In genomic region chr16:52947679-52948078, GRCm38 (mm10) we compare ENCODE assay signal across 18 mouse cellular contexts.
DNase-seq lines count a peak whose midpoint lies in the region; ATAC-seq and TF ChIP-seq lines count a peak whose summit lies in the region.
"Had no signal": no experiment of that assay in that cellular context is flagged by ENCODE, and none has a peak within 500 bp of the region (broad histone marks: within the 10 kb centered on the region; RNA-seq: fewer than 3 reads in every experiment).

No protein-coding gene starts in this region.

- H3K27me3 ChIP-seq in heart, embryonic 10.5 days (ENCODE audit: insufficient read depth, poor library complexity, severe bottlenecking), result no peaks in the 10 kb centered on the region
- no peaks in the 10 kb centered on the region for H3K27me3 ChIP-seq in heart, embryonic 14.5 days (ENCODE audit: control insufficient read depth, insufficient read depth, low read length)
- no peaks in the 10 kb centered on the region for H3K27me3 ChIP-seq in heart, adult 2 months (ENCODE audit: control insufficient read depth, insufficient read depth, low read length)
- H3K27me3 ChIP-seq in lung, postnatal 0 days (replicated peaks; ENCODE audit: insufficient read depth, low read length), result no peaks in the 10 kb centered on the region
- H3K27me3 ChIP-seq: CH12.LX; forebrain, embryonic 13.5 days; hindbrain, embryonic 13.5 days had no signal

- no peak for TF ChIP-seq EP300 in heart, adult 2 months (IDR thresholded peaks at IDR 0.05; ENCODE audit: insufficient read depth, low read depth, low read length)
- TF ChIP-seq EP300 in lung, postnatal 0 days (IDR thresholded peaks at IDR 0.05), result no peak

- WGBS in heart, embryonic 10.5 days, result 28% methylated on average over 4 of the region's 4 CpGs
- WGBS in heart, embryonic 14.5 days, result 21% methylated on average over 4 of the region's 4 CpGs
- WGBS in heart, adult 2 months, result 43% methylated on average over 4 of the region's 4 CpGs
- WGBS in lung, postnatal 0 days, result 72% methylated on average over 4 of the region's 4 CpGs

- no peak overlapping the region for H3K9ac ChIP-seq in heart, embryonic 14.5 days (ENCODE audit: low read length)
- no peak overlapping the region for H3K9ac ChIP-seq in heart, adult 2 months (ENCODE audit: low read depth, low read length)
- H3K9ac ChIP-seq in lung, postnatal 0 days (replicated peaks; ENCODE audit: low read depth), result no peak overlapping the region
- H3K9ac ChIP-seq: forebrain, embryonic 13.5 days; forebrain, postnatal 0 days; hindbrain, embryonic 13.5 days had no signal

- TF ChIP-seq POLR2A in heart, adult 2 months (IDR thresholded peaks at IDR 0.05; ENCODE audit: insufficient read depth, low read depth, low read length), result no peak

- intact Hi-C loops in heart, adult 2 months (cut with DNase I), result no loop called here

- no peaks in the 10 kb centered on the region for H3K79me2 ChIP-seq in heart, adult 2 months (replicated peaks; ENCODE audit: control insufficient read depth, insufficient read depth, low read length)

- H3K36me3 ChIP-seq in heart, embryonic 10.5 days, result no peaks in the 10 kb centered on the region
- H3K36me3 ChIP-seq in heart, embryonic 14.5 days (ENCODE audit: control insufficient read depth, insufficient read depth, low read length), result no peaks in the 10 kb centered on the region
- no peaks in the 10 kb centered on the region for H3K36me3 ChIP-seq in heart, adult 2 months (ENCODE audit: control insufficient read depth, insufficient read depth, low read length)
- H3K36me3 ChIP-seq in lung, postnatal 0 days (ENCODE audit: insufficient read depth, low read length), result no peaks in the 10 kb centered on the region
- H3K36me3 ChIP-seq: embryonic facial prominence, embryonic 10.5 days; hindbrain, embryonic 13.5 days had no signal

- peak; percentile 80 for DNase-seq in heart, embryonic 10.5 days (ENCODE audit: low spot score)
- DNase-seq in heart, adult 8-10 months (ENCODE audit: low spot score), result no peak
- DNase-seq in heart, adult 2 months, result no peak
- peak; percentile 6 for DNase-seq in lung, postnatal 0 days (ENCODE audit: low spot score)
- DNase-seq in lung, postnatal 14 days, result no peak
- DNase-seq in kidney, adult 8-10 months, result no peak
- DNase-seq: adrenal gland, postnatal 25 days; cerebellum, adult 2 months; cerebellum, postnatal 10 days; forebrain, postnatal 0 days; gastrocnemius, postnatal 14 days; kidney, adult 11 months had no signal

- H3K4me2 ChIP-seq in heart, embryonic 14.5 days (ENCODE audit: low read length), result peak overlapping the region; percentile 12; the same call in 1 of the 2 replicates
- no peak overlapping the region for H3K4me2 ChIP-seq in lung, postnatal 0 days (replicated peaks; ENCODE audit: low read depth, low read length)
- H3K4me2 ChIP-seq: forebrain, embryonic 13.5 days; hindbrain, embryonic 13.5 days had no signal

- TF ChIP-seq CTCF in heart, adult 2 months (IDR thresholded peaks at IDR 0.05), result no peak
- no peak for TF ChIP-seq CTCF in lung, postnatal 0 days (IDR thresholded peaks at IDR 0.05)

- ATAC-seq in heart, embryonic 14.5 days (ENCODE audit: insufficient number of reproducible peaks, insufficient read depth, low FRiP score, low read depth), result no peak
- no peak for ATAC-seq in lung, postnatal 0 days
- ATAC-seq: forebrain, embryonic 13.5 days; forebrain, postnatal 0 days; hindbrain, postnatal 0 days had no signal

- H3K27ac ChIP-seq in heart, embryonic 10.5 days, result no peak overlapping the region
- H3K27ac ChIP-seq in heart, embryonic 14.5 days (replicated peaks in 1 of 2; ENCODE audit: control insufficient read depth in 1 of 2, insufficient read depth in 1 of 2, low read depth in 2 of 2, low read length in 2 of 2), result no peak overlapping the region; a peak in 1 of 4 replicates
- H3K27ac ChIP-seq in heart, adult 2 months, result no peak overlapping the region
- no peak overlapping the region for H3K27ac ChIP-seq in lung, postnatal 0 days (ENCODE audit: low read length)
- H3K27ac ChIP-seq: embryonic facial prominence, embryonic 10.5 days; forebrain, embryonic 13.5 days; hindbrain, embryonic 13.5 days; hindbrain, postnatal 0 days had no signal

- no peaks in the 10 kb centered on the region for H3K9me3 ChIP-seq in heart, embryonic 10.5 days
- H3K9me3 ChIP-seq in heart, embryonic 14.5 days (ENCODE audit: control insufficient read depth, low read length), result no peaks in the 10 kb centered on the region
- H3K9me3 ChIP-seq in lung, postnatal 0 days (ENCODE audit: low read length), result no peaks in the 10 kb centered on the region
- H3K9me3 ChIP-seq: embryonic facial prominence, embryonic 10.5 days; forebrain, embryonic 13.5 days; hindbrain, embryonic 13.5 days had no signal

- no peaks in the 10 kb centered on the region for H3K4me1 ChIP-seq in heart, embryonic 10.5 days
- H3K4me1 ChIP-seq in heart, embryonic 14.5 days (ENCODE audit: control insufficient read depth in 2 of 2, insufficient read depth in 2 of 2, low read length in 2 of 2), result peaks cover 0 to 13% of the 10 kb centered on the region in 2 experiments; a peak in 2 of 4 replicates
- H3K4me1 ChIP-seq in heart, adult 2 months (ENCODE audit: control insufficient read depth, insufficient read depth, low read length), result no peaks in the 10 kb centered on the region
- H3K4me1 ChIP-seq in lung, postnatal 0 days (ENCODE audit: insufficient read depth, low read depth, low read length), result no peaks in the 10 kb centered on the region
- H3K4me1 ChIP-seq: embryonic facial prominence, embryonic 10.5 days; forebrain, embryonic 13.5 days; hindbrain, embryonic 13.5 days had no signal

- H3K4me3 ChIP-seq in heart, embryonic 10.5 days, result no peak overlapping the region
- no peak overlapping the region for H3K4me3 ChIP-seq in heart, embryonic 14.5 days (ENCODE audit: control insufficient read depth in 1 of 2, insufficient read depth in 1 of 2, low read depth in 1 of 2, low read length in 2 of 2)
- no peak overlapping the region for H3K4me3 ChIP-seq in heart, adult 2 months
- no peak overlapping the region for H3K4me3 ChIP-seq in lung, postnatal 0 days (ENCODE audit: low read depth, low read length)
- H3K4me3 ChIP-seq: embryonic facial prominence, embryonic 10.5 days; forebrain, embryonic 13.5 days; hindbrain, embryonic 13.5 days had no signal

Comparison
In these comparisons a context has a peak if more than half of its experiments do, and no peak if none do; other contexts are left out.
1. DNase-seq: peak in heart, embryonic 10.5 days (single experiment) and lung, postnatal 0 days (single experiment); none in heart, adult 8-10 months (single experiment), heart, adult 2 months (0 of 2), lung, postnatal 14 days (single experiment) and kidney, adult 8-10 months (0 of 2).